Mouse (Mus musculus) lung, adult 2 months (tissue): ENCODE measurements around the gene Foxk2.

Experiments used
- CTCF ChIP-seq: fragments of 200-500 bp; IDR thresholded peaks from 2 replicates; pipeline ENCODE4 v1.5.1; 2011; ENCODE audit warnings: mild to moderate bottlenecking, low read length, control low read depth; ENCODE audit not compliant: insufficient read depth
- POLR2A ChIP-seq: fragments of 200-500 bp; IDR thresholded peaks from 2 replicates; pipeline ENCODE4 v1.6.1; 2011; ENCODE audit warnings: low read depth, mild to moderate bottlenecking, control low read depth, low read length, borderline replicate concordance; ENCODE audit errors: extremely low read depth

- TF ChIP-seq CTCF, result no peak
- TF ChIP-seq POLR2A, result no peak
Measured at GRCm38 (mm10) chr11:121326681-121327080, 66.9 kb downstream of the Foxk2 start.
